Mouse (Mus musculus) lung, postnatal 10 days (tissue): ENCODE results near the gene Lrch1.

Experiments used
- DNase-seq: peaks from one replicate; pipeline ENCODE4 v3.0.0; 2021

Lrch1 gene

GRCm38 (mm10) chr14:74918521-74919103, 29.1 kb downstream of the Lrch1 start:
- no peak for DNase-seq

GRCm38 (mm10) chr14:74917504-74918124, 30.1 kb downstream of the Lrch1 start:
- DNase-seq: no peak

GRCm38 (mm10) chr14:74916691-74917090, 31.0 kb downstream of the Lrch1 start:
- DNase-seq: no peak

- no peak for DNase-seq
Observed at GRCm38 (mm10) chr14:74916075-74916474, 31.6 kb downstream of the Lrch1 start.

- no peak for DNase-seq
Observed at GRCm38 (mm10) chr14:74915658-74916057, 32.0 kb downstream of the Lrch1 start.

- peak; percentile 68 for DNase-seq
Observed at GRCm38 (mm10) chr14:74915025-74915424, 32.7 kb downstream of the Lrch1 start.

- DNase-seq: peak; percentile 61
Observed at GRCm38 (mm10) chr14:74913381-74914230, 34.1 kb downstream of the Lrch1 start.

- peak; percentile 55 for DNase-seq
Observed at GRCm38 (mm10) chr14:74910363-74910762, 37.3 kb downstream of the Lrch1 start.

GRCm38 (mm10) chr14:74909021-74909420, 38.7 kb downstream of the Lrch1 start:
- DNase-seq: no peak

- no peak for DNase-seq
Observed at GRCm38 (mm10) chr14:74908250-74908649, 39.4 kb downstream of the Lrch1 start.

- DNase-seq: no peak
Observed at GRCm38 (mm10) chr14:74907706-74908105, 40.0 kb downstream of the Lrch1 start.

GRCm38 (mm10) chr14:74905990-74906389, 41.7 kb downstream of the Lrch1 start:
- no peak for DNase-seq

- DNase-seq: no peak
Observed at GRCm38 (mm10) chr14:74904442-74904841, 43.2 kb downstream of the Lrch1 start.

GRCm38 (mm10) chr14:74903047-74903446, 44.6 kb downstream of the Lrch1 start:
- DNase-seq: peak; percentile 46

- no peak for DNase-seq
Observed at GRCm38 (mm10) chr14:74900705-74901369, 46.8 kb downstream of the Lrch1 start.

GRCm38 (mm10) chr14:74899953-74900704, 47.5 kb downstream of the Lrch1 start:
- peak; percentile 50 for DNase-seq

GRCm38 (mm10) chr14:74898939-74899338, 48.7 kb downstream of the Lrch1 start:
- DNase-seq: no peak

GRCm38 (mm10) chr14:74893693-74894092, 54.0 kb downstream of the Lrch1 start:
- no peak for DNase-seq

GRCm38 (mm10) chr14:74893085-74893648, 54.5 kb downstream of the Lrch1 start:
- no peak for DNase-seq

GRCm38 (mm10) chr14:74889304-74889703, 58.4 kb downstream of the Lrch1 start:
- DNase-seq: no peak

- DNase-seq: no peak
Observed at GRCm38 (mm10) chr14:74888103-74888502, 59.6 kb downstream of the Lrch1 start.

GRCm38 (mm10) chr14:74886453-74886852, 61.2 kb downstream of the Lrch1 start:
- DNase-seq: no peak
